Mouse (Mus musculus) lung, postnatal 0 days (tissue): ENCODE data around the gene Fam189b. TPM values are rescaled to one million over a fixed set of nuclear protein-coding genes. Genes with fewer than 3 reads are reported as not detected.
A peak's percentile ranks its signal among the peaks of the same experiment; 100 is the strongest.

ENCODE experiments used
- ATAC-seq: fragments of 200-750 bp; cut with Nextera tagmentation; 2 replicates; pipeline ENCODE4 v1.8.0; 2017; ENCODE audit warnings: moderate library complexity
- DNase-seq: peaks from one replicate; pipeline ENCODE4 v3.0.0-alpha.2; 2016; ENCODE audit warnings: low spot score
- H3K27ac ChIP-seq: fragments of 300-500 bp; sonication (generic); 2 replicates; pipeline ENCODE4 v1.5.1; 2014; ENCODE audit warnings: antibody characterized with exemption, mild to moderate bottlenecking, low read length, mixed read lengths
- H3K27me3 ChIP-seq: fragments of 300-500 bp; sonication (generic); replicated peaks from 2 replicates; pipeline ENCODE4 v1.6.1; 2014; ENCODE audit warnings: low read length, mixed read lengths; ENCODE audit not compliant: insufficient read depth
- H3K36me3 ChIP-seq: fragments of 300-500 bp; sonication (generic); 2 replicates; pipeline ENCODE4 v1.6.1; 2014; ENCODE audit warnings: low read length, mixed read lengths; ENCODE audit not compliant: insufficient read depth
- H3K4me1 ChIP-seq: fragments of 300-500 bp; sonication (generic); 2 replicates; pipeline ENCODE4 v1.6.1; 2014; ENCODE audit warnings: antibody characterized with exemption, low read depth, low read length, mixed read lengths; ENCODE audit not compliant: insufficient read depth
- H3K4me2 ChIP-seq: fragments of 300-500 bp; sonication (generic); replicated peaks from 2 replicates; pipeline ENCODE4 v1.6.1; 2014; ENCODE audit warnings: low read depth, mild to moderate bottlenecking, low read length, moderate library complexity, mixed read lengths
- H3K4me3 ChIP-seq: fragments of 300-500 bp; sonication (generic); 2 replicates; pipeline ENCODE4 v1.5.1; 2014; ENCODE audit warnings: low read depth, low read length
- H3K9ac ChIP-seq: fragments of 300-500 bp; sonication (generic); replicated peaks from 2 replicates; pipeline ENCODE4 v1.6.1; 2014; ENCODE audit warnings: low read depth, mild to moderate bottlenecking
- H3K9me3 ChIP-seq: fragments of 300-500 bp; sonication (generic); 2 replicates; pipeline ENCODE4 v1.6.1; 2016; ENCODE audit warnings: low read length, mixed read lengths
- CTCF ChIP-seq: IDR thresholded peaks from 2 replicates; pipeline ENCODE4 v1.5.1; 2016; ENCODE audit warnings: antibody characterized with exemption, mild to moderate bottlenecking
- EP300 ChIP-seq: IDR thresholded peaks from 2 replicates; pipeline ENCODE4 v1.6.1; 2016; ENCODE audit warnings: antibody characterized with exemption, mild to moderate bottlenecking, control low read depth
- WGBS: fragments of 180-500 bp; shearing (Covaris S2); extraction: QIAGEN DNeasy Blood & Tissue Kit; methylation state at CpG from one replicate; pipeline ENCODE4 v1.1.7; 2014; 5-methylcytosine and 5-hydroxymethylcytosine counted together
- polyA plus RNA-seq: library from polyadenylated mRNA; unstranded; fragments of >200 nt; fragmentation: Nextera tagmentation; extraction: Ambion mirVana; gene quantifications from 2 replicates; pipeline ENCODE4 v1.2.1, GENCODE M21; 2015

Gene Fam189b
- polyA plus RNA-seq, 1 experiment from 2014 or later, result 6.6 TPM

DNA sequence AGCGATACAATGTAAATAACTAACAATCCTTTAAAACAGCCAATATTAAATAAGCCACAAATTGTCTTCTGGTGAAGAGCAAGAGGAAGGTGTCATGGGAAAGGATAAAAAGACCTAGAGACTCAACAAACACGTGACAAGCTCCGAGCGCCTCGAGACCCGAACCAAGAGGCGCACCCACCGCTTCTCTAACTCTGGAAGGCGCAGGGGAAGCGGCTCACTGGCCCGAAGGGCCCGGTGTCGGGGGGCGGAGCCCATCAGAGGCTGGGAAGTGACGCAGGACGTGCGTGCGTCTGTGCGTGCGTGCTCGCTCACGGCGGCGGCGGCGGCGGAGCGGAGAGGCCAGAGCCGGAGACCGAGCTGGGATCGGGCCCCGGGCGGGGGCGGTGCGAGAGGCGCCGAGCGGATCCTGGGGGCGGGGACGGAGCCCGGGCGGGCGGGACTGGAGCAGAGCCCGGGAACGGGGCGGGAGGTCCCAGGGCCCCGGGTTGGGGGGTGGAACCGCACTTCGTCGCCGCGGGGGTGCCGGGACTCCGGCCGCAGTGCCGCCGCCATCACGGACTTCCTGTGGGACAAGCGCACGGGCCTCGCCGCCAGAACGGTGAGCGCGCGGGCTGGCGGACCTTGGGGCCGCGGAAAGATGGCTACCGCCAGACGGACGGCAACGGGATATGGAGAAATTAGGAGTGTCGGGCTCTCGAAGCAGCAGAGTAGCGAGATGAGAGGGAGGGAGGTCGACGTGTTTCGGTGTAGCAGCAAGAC lies 18.3 kb upstream of the Fam189b start, which contains the start of gene Clk2:
TSS of gene Clk2 (plus strand) at position 290 of the 762 bp plus-strand sequence.
- ATAC-seq (peak; percentile 99), DNase-seq (peak; percentile 97)
- H3K36me3 ChIP-seq, result peaks cover 16% of the 10 kb centered on the region
- H3K27ac ChIP-seq, result peak within 1 kb of the TSS; percentile 98
- TF ChIP-seq EP300, result no peak
- TF ChIP-seq CTCF, result no peak
- H3K4me2 ChIP-seq, result peak within 1 kb of the TSS; percentile 67
- peak within 1 kb of the TSS; percentile 88 for H3K4me3 ChIP-seq
- H3K4me1 ChIP-seq, result peaks cover 9% of the 10 kb centered on the region
- under 1% methylated on average over 70 of the region's 79 CpGs for WGBS
- no peaks in the 10 kb centered on the region for H3K27me3 ChIP-seq
- peak within 1 kb of the TSS; percentile 95 for H3K9ac ChIP-seq
- H3K9me3 ChIP-seq, result no peaks in the 10 kb centered on the region

DNA sequence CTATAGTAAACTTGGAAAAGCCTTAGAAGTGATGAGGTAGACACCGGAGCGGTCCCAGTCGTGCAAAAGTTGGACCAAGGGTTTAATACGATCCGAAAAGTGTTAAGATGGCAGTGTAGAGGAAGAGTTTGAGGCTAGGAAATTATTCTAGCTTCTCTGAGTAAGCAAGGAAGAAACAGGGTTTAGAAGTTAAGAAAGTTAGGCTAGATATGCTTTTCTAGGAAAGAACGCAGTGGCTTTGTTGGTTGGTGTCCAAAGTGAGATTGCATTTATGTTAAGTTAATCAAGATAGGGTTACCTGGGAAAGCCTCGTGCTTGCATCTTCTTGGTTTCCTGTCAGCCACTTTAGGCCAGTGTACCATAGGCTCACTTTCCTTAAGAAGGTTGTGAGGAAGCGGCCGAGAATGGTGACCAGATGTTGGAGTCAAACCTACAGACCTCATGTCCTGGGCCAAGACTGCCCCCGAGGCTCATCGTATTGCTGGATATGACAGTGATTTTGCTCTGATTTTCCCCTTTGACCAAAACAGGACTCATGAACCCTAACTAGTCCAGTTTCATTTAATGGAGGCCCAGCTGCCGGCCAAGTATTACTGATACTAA lies 17.6 kb upstream of the Fam189b start:
- ATAC-seq (no peak), DNase-seq (no peak)
- H3K4me3 ChIP-seq, result peak overlapping the region; percentile 88
- TF ChIP-seq EP300, result no peak
- no peak for TF ChIP-seq CTCF
- peak overlapping the region; percentile 98 for H3K27ac ChIP-seq
- no peaks in the 10 kb centered on the region for H3K27me3 ChIP-seq
- no peaks in the 10 kb centered on the region for H3K9me3 ChIP-seq
- WGBS, result 9% methylated on average over 12 of the region's 12 CpGs
- peak overlapping the region; percentile 67 for H3K4me2 ChIP-seq
- H3K9ac ChIP-seq, result peak overlapping the region; percentile 95
- peaks cover 22% of the 10 kb centered on the region for H3K36me3 ChIP-seq
- H3K4me1 ChIP-seq, result peaks cover 6% of the 10 kb centered on the region; the same call in 1 of the 2 replicates

GRCm38 (mm10) chr3:89166945-89167344 lies 16.0 kb upstream of the Fam189b start:
- H3K9me3 ChIP-seq, result no peaks in the 10 kb centered on the region

DNA sequence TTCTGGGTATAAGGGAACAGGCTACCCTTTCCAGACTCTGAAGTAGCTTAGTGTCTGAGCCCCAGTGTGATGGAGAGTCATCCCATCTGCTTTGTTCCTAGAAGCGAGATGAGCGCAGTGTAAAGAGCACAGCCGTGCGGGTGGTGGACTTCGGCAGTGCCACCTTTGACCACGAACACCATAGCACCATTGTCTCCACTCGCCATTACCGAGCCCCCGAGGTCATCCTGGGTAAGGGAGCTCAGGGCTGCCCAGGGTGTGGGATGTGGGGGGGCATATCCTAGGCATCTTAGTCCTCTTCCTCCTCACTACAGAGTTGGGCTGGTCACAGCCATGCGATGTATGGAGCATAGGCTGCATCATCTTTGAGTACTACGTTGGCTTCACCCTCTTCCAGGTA lies 8.1 kb upstream of the Fam189b start:
- Histone ChIP-seq H3K27ac (no peak overlapping the region), H3K4me1 (0 out of 2 replicates have a peak, but pooled peaks cover 3% of the 10 kb centered on the region), H3K4me3 (no peak overlapping the region), H3K4me2 (no peak overlapping the region), H3K27me3 (no peaks in the 10 kb centered on the region), H3K36me3 (peaks cover 43% of the 10 kb centered on the region), H3K9ac (no peak overlapping the region), H3K9me3 (no peaks in the 10 kb centered on the region)
- WGBS, result 93% methylated on average over 11 of the region's 11 CpGs
- no peak for TF ChIP-seq CTCF
- TF ChIP-seq EP300, result no peak
- DNase-seq, result no peak
- no peak for ATAC-seq

More at GRCm38 (mm10) chr3:89166945-89167344, 16.0 kb upstream of the Fam189b start:
- no peak for DNase-seq
- H3K4me1 ChIP-seq, result peaks cover 6% of the 10 kb centered on the region; the same call in 1 of the 2 replicates
- H3K9ac ChIP-seq, result no peak overlapping the region
- H3K4me3 ChIP-seq, result no peak overlapping the region
- no peak for ATAC-seq
- peaks cover 26% of the 10 kb centered on the region for H3K36me3 ChIP-seq
- 91% methylated on average over 19 of the region's 19 CpGs for WGBS
- H3K4me2 ChIP-seq, result no peak overlapping the region
- H3K27me3 ChIP-seq, result no peaks in the 10 kb centered on the region
- TF ChIP-seq CTCF (no peak), EP300 (no peak)
- H3K27ac ChIP-seq, result no peak overlapping the region

DNA sequence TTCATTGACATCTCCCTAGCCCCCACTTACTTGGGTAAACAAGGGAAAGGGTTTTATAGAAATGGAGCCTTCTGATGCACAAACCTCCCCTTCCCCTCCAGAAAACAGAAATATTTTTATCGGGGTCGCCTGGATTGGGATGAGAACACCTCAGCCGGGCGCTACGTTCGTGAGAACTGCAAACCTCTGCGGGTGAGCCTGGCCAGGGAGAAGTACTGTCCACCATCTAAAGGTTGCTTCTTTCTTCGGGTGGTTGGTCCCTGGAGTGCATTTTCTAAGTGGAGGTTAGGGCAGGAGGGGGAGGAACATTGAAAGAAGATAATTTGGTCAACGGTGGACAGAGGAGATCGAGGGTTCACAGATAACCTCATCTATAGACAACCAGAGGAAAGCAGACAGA lies 7.4 kb upstream of the Fam189b start:
- ATAC-seq, result no peak
- H3K4me2 ChIP-seq, result no peak overlapping the region
- TF ChIP-seq CTCF, result no peak
- TF ChIP-seq EP300, result no peak
- peaks cover 43% of the 10 kb centered on the region for H3K36me3 ChIP-seq
- no peaks in the 10 kb centered on the region for H3K9me3 ChIP-seq
- H3K27ac ChIP-seq, result no peak overlapping the region
- H3K4me1 ChIP-seq, result 0 out of 2 replicates have a peak, but pooled peaks cover 3% of the 10 kb centered on the region
- 90% methylated on average over 10 of the region's 10 CpGs for WGBS
- no peak for DNase-seq
- H3K27me3 ChIP-seq, result no peaks in the 10 kb centered on the region
- H3K9ac ChIP-seq, result no peak overlapping the region
- H3K4me3 ChIP-seq, result no peak overlapping the region

- Histone ChIP-seq H3K27me3 (no peaks in the 10 kb centered on the region), H3K9me3 (no peaks in the 10 kb centered on the region), H3K4me3 (no peak overlapping the region), H3K27ac (no peak overlapping the region), H3K36me3 (peaks cover 41% of the 10 kb centered on the region), H3K4me2 (no peak overlapping the region), H3K4me1 (0 out of 2 replicates have a peak, but pooled peaks cover 3% of the 10 kb centered on the region), H3K9ac (no peak overlapping the region)
- ATAC-seq (no peak), DNase-seq (no peak)
- 74% methylated on average over 7 of the region's 7 CpGs for WGBS
- no peak for TF ChIP-seq EP300
- no peak for TF ChIP-seq CTCF
Observed at GRCm38 (mm10) chr3:89176421-89176820, 6.5 kb upstream of the Fam189b start.
